Mouse (Mus musculus) lung, postnatal 14 days (tissue): ENCODE measurements around the gene Rbm24.

Experiments
- DNase-seq: peaks from one replicate; pipeline ENCODE4 v3.0.0; 2021

The Rbm24 gene

GRCm38 (mm10) chr13:46444021-46444420 is 25.8 kb downstream of the Rbm24 start:
- DNase-seq, result no peak

- DNase-seq, result no peak
These were observed 27.8 kb downstream of the Rbm24 start for GRCm38 (mm10) chr13:46446062-46446461.

- DNase-seq, result no peak
These were observed 30.0 kb downstream of the Rbm24 start for GRCm38 (mm10) chr13:46448276-46448675.

GRCm38 (mm10) chr13:46449955-46450354 is 31.7 kb downstream of the Rbm24 start:
- no peak for DNase-seq

- DNase-seq, result peak; percentile 27
These were observed 32.4 kb downstream of the Rbm24 start for GRCm38 (mm10) chr13:46450623-46451022.

GRCm38 (mm10) chr13:46451548-46451947 is 33.3 kb downstream of the Rbm24 start:
- no peak for DNase-seq

- DNase-seq, result no peak
These were observed 41.3 kb downstream of the Rbm24 start for GRCm38 (mm10) chr13:46459546-46459945.

GRCm38 (mm10) chr13:46462280-46462679 is 44.0 kb downstream of the Rbm24 start:
- DNase-seq, result no peak

- DNase-seq, result no peak
These were observed 45.5 kb downstream of the Rbm24 start for GRCm38 (mm10) chr13:46463764-46464163.

- DNase-seq, result no peak
These were observed 50.0 kb downstream of the Rbm24 start for GRCm38 (mm10) chr13:46468251-46468650.

GRCm38 (mm10) chr13:46469536-46469935 is 51.3 kb downstream of the Rbm24 start:
- no peak for DNase-seq
